Mouse (Mus musculus) lung, embryonic 14.5 days (tissue): ENCODE measurements around the gene Cxcl17. TPM values are rescaled to one million over a fixed set of nuclear protein-coding genes. Genes with fewer than 3 reads are reported as not detected.

Experiments used
- ATAC-seq: fragments of 200-750 bp; cut with Nextera tagmentation; 2 replicates; pipeline ENCODE4 v1.8.0; 2017; ENCODE audit warnings: mild to moderate bottlenecking, moderate TSS enrichment, moderate library complexity; ENCODE audit not compliant: insufficient read depth
- DNase-seq: peaks from one replicate; pipeline ENCODE4 v3.0.0-alpha.2; 2015
- H3K27ac ChIP-seq: fragments of 300-500 bp; sonication (generic); 2 replicates; pipeline ENCODE4 v1.5.1; 2014; ENCODE audit warnings: low read depth, mild to moderate bottlenecking, moderate library complexity
- H3K27me3 ChIP-seq: fragments of 300-500 bp; sonication (generic); 2 replicates; pipeline ENCODE4 v1.6.1; 2014; ENCODE audit warnings: low read length, control low read depth; ENCODE audit not compliant: insufficient read depth
- H3K36me3 ChIP-seq: fragments of 300-500 bp; sonication (generic); 2 replicates; pipeline ENCODE4 v1.6.1; 2014; ENCODE audit warnings: control low read depth; ENCODE audit not compliant: insufficient read depth
- H3K4me1 ChIP-seq: fragments of 300-500 bp; sonication (generic); 2 replicates; pipeline ENCODE4 v1.6.1; 2014; ENCODE audit warnings: antibody characterized with exemption, control low read depth; ENCODE audit not compliant: insufficient read depth
- H3K4me2 ChIP-seq: fragments of 300-500 bp; sonication (generic); 2 replicates; pipeline ENCODE4 v1.6.1; 2014; ENCODE audit warnings: mild to moderate bottlenecking
- H3K4me3 ChIP-seq: fragments of 300-500 bp; sonication (generic); 2 replicates; pipeline ENCODE4 v1.5.1; 2014; ENCODE audit warnings: low read depth, low read length
- H3K9ac ChIP-seq: fragments of 300-500 bp; sonication (generic); 2 replicates; pipeline ENCODE4 v1.6.1; 2014
- H3K9me3 ChIP-seq: fragments of 300-500 bp; sonication (generic); 2 replicates; pipeline ENCODE4 v1.6.1; 2016; ENCODE audit warnings: low read depth, low read length, control low read depth
- CTCF ChIP-seq: IDR thresholded peaks from 2 replicates; pipeline ENCODE4 v1.5.1; 2016; ENCODE audit warnings: antibody characterized with exemption, low read depth
- WGBS: fragments of 180-500 bp; shearing (Covaris S2); extraction: QIAGEN DNeasy Blood & Tissue Kit; methylation state at CpG from one replicate; pipeline ENCODE4 v1.1.7; 2014; 5-methylcytosine and 5-hydroxymethylcytosine counted together
- polyA plus RNA-seq: library from polyadenylated mRNA; unstranded; fragments of >200 nt; fragmentation: Nextera tagmentation; extraction: Ambion mirVana; gene quantifications from 2 replicates; pipeline ENCODE4 v1.2.1, GENCODE M21; 2014

Cxcl17 gene
- polyA plus RNA-seq, 1 experiment from 2014 or later = not detected

- WGBS = 85% methylated on average over 9 of the region's 9 CpGs
- no peaks in the 10 kb centered on the region for H3K27me3 ChIP-seq
- 0 out of 2 replicates have a peak, but pooled peaks cover 9% of the 10 kb centered on the region for H3K4me1 ChIP-seq
- H3K9me3 ChIP-seq = no peaks in the 10 kb centered on the region
- ATAC-seq (no peak), DNase-seq (no peak)
- H3K36me3 ChIP-seq = peaks cover 51% of the 10 kb centered on the region
- no peak overlapping the region for H3K9ac ChIP-seq
- no peak overlapping the region for H3K4me3 ChIP-seq
- H3K4me2 ChIP-seq = no peak overlapping the region
- no peak for TF ChIP-seq CTCF
- H3K27ac ChIP-seq = no peak overlapping the region
These were observed 27.9 kb downstream of the Cxcl17 start for GRCm38 (mm10) chr7:25384818-25385217.

- Histone ChIP-seq H3K27ac (no peak overlapping the region), H3K4me1 (0 out of 2 replicates have a peak, but pooled peaks cover 9% of the 10 kb centered on the region), H3K9ac (no peak overlapping the region), H3K4me3 (no peak overlapping the region), H3K36me3 (peaks cover 51% of the 10 kb centered on the region), H3K27me3 (no peaks in the 10 kb centered on the region), H3K9me3 (no peaks in the 10 kb centered on the region), H3K4me2 (no peak overlapping the region)
- TF ChIP-seq CTCF = no peak
- DNase-seq (no peak), ATAC-seq (no peak)
- WGBS = 87% methylated on average over 13 of the region's 13 CpGs
These were observed 28.4 kb downstream of the Cxcl17 start for GRCm38 (mm10) chr7:25384318-25384717.

- Histone ChIP-seq H3K9me3 (no peaks in the 10 kb centered on the region), H3K27me3 (no peaks in the 10 kb centered on the region), H3K4me1 (0 out of 2 replicates have a peak, but pooled peaks cover 9% of the 10 kb centered on the region), H3K27ac (no peak overlapping the region), H3K4me2 (no peak overlapping the region), H3K9ac (no peak overlapping the region), H3K36me3 (peaks cover 51% of the 10 kb centered on the region), H3K4me3 (no peak overlapping the region)
- DNase-seq = no peak
- 81% methylated on average over 4 of the region's 4 CpGs for WGBS
- no peak for ATAC-seq
- TF ChIP-seq CTCF = no peak
These were observed 28.8 kb downstream of the Cxcl17 start for GRCm38 (mm10) chr7:25383891-25384290.

GRCm38 (mm10) chr7:25383385-25383784 is 29.3 kb downstream of the Cxcl17 start:
- WGBS = 88% methylated on average over 7 of the region's 7 CpGs
- H3K36me3 ChIP-seq = peaks cover 46% of the 10 kb centered on the region
- no peak overlapping the region for H3K4me3 ChIP-seq
- H3K27ac ChIP-seq = no peak overlapping the region
- H3K9me3 ChIP-seq = no peaks in the 10 kb centered on the region
- H3K4me1 ChIP-seq = 0 out of 2 replicates have a peak, but pooled peaks cover 9% of the 10 kb centered on the region
- no peak overlapping the region for H3K9ac ChIP-seq
- no peak overlapping the region for H3K4me2 ChIP-seq
- no peaks in the 10 kb centered on the region for H3K27me3 ChIP-seq
- no peak for DNase-seq
- no peak for TF ChIP-seq CTCF
- no peak for ATAC-seq

GRCm38 (mm10) chr7:25382541-25382940 is 30.1 kb downstream of the Cxcl17 start:
- no peak for ATAC-seq

GRCm38 (mm10) chr7:25381284-25381680 is 31.4 kb downstream of the Cxcl17 start:
- 30% methylated on average over 3 of the region's 3 CpGs for WGBS
- Histone ChIP-seq H3K4me3 (no peak overlapping the region), H3K4me1 (0 out of 2 replicates have a peak, but pooled peaks cover 7% of the 10 kb centered on the region), H3K4me2 (no peak overlapping the region), H3K27ac (no peak overlapping the region), H3K36me3 (peaks cover 33% of the 10 kb centered on the region), H3K9me3 (no peaks in the 10 kb centered on the region), H3K9ac (no peak overlapping the region), H3K27me3 (no peaks in the 10 kb centered on the region)
- peak; percentile 28; the same call in 1 of the 2 replicates for ATAC-seq
- no peak for TF ChIP-seq CTCF
- DNase-seq = peak; percentile 59

More at GRCm38 (mm10) chr7:25382541-25382940, 30.1 kb downstream of the Cxcl17 start:
- DNase-seq = no peak
- Histone ChIP-seq H3K4me1 (0 out of 2 replicates have a peak, but pooled peaks cover 9% of the 10 kb centered on the region), H3K4me3 (no peak overlapping the region), H3K27me3 (no peaks in the 10 kb centered on the region), H3K4me2 (no peak overlapping the region), H3K27ac (no peak overlapping the region), H3K9me3 (no peaks in the 10 kb centered on the region), H3K9ac (no peak overlapping the region), H3K36me3 (peaks cover 38% of the 10 kb centered on the region)
- no peak for TF ChIP-seq CTCF

- H3K27me3 ChIP-seq = no peaks in the 10 kb centered on the region
- ATAC-seq (peak; percentile 6; the same call in 1 of the 2 replicates), DNase-seq (no peak)
- WGBS = 53% methylated on average over 18 of the region's 18 CpGs
- 0 out of 2 replicates have a peak overlapping the region, but pooled peaks have one; percentile 24 for H3K27ac ChIP-seq
- H3K4me2 ChIP-seq = peak overlapping the region; percentile 76
- H3K36me3 ChIP-seq = peaks cover 32% of the 10 kb centered on the region
- H3K9ac ChIP-seq = peak overlapping the region; percentile 22; the same call in 1 of the 2 replicates
- H3K4me3 ChIP-seq = peak overlapping the region; percentile 36
- 0 out of 2 replicates have a peak, but pooled peaks cover 3% of the 10 kb centered on the region for H3K4me1 ChIP-seq
- no peaks in the 10 kb centered on the region for H3K9me3 ChIP-seq
- no peak for TF ChIP-seq CTCF
These were observed 32.0 kb downstream of the Cxcl17 start for GRCm38 (mm10) chr7:25380392-25381283.
